Comparison of ENCODE assay signal across 26 mouse cellular contexts in the genomic region with DNA sequence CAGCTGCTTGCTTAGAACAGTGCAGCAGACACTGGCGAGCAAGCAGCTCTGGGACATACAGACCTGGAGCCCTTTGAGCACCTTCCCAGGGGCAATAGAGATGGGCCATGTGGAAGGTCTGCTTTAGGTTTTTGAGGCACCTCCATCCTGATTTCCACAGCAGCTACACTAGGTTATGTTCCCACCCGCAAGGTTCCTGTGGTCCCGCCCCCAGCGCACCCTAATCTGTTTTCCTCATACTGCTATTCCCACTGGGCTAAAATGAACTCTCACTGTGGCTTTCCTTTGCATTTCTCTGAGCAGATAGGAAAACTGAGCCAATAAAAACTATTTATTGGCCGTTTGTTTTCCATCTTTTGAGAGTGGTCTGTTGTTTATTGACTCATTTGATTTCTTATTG.
DNase-seq lines count a peak whose midpoint lies in the region; ATAC-seq and TF ChIP-seq lines count a peak whose summit lies in the region.
"Had no signal": no experiment of that assay in that cellular context is flagged by ENCODE, and none has a peak within 500 bp of the region (broad histone marks: within the 10 kb centered on the region; RNA-seq: fewer than 3 reads in every experiment).

No protein-coding gene starts in this region.

- intact Hi-C loops in heart, adult 2 months (cut with DNase I), result no loop called here

- 85% methylated on average over 5 of the region's 5 CpGs for WGBS in forebrain, embryonic 10.5 days
- WGBS in forebrain, embryonic 14.5 days, result 82% methylated on average over 5 of the region's 5 CpGs
- WGBS in heart, embryonic 11.5 days (ENCODE audit: insufficient replicate concordance), result 71% methylated on average over 5 of the region's 5 CpGs
- WGBS in heart, adult 2 months, result 71% methylated on average over 5 of the region's 5 CpGs

- peaks cover 75% of the 10 kb centered on the region for H3K27me3 ChIP-seq in forebrain, embryonic 10.5 days (ENCODE audit: poor library complexity, severe bottlenecking)
- no peaks in the 10 kb centered on the region for H3K27me3 ChIP-seq in forebrain, embryonic 14.5 days (replicated peaks; ENCODE audit: control insufficient read depth, insufficient read depth, low read length)
- H3K27me3 ChIP-seq in heart, embryonic 11.5 days (ENCODE audit: control insufficient read depth, insufficient read depth, low read length), result no peaks in the 10 kb centered on the region
- H3K27me3 ChIP-seq in heart, adult 2 months (ENCODE audit: control insufficient read depth, insufficient read depth, low read length), result no peaks in the 10 kb centered on the region
- H3K27me3 ChIP-seq: CH12.LX; embryonic facial prominence, embryonic 12.5 days; Patski had no signal

- no peaks in the 10 kb centered on the region for H3K79me2 ChIP-seq in heart, adult 2 months (replicated peaks; ENCODE audit: control insufficient read depth, insufficient read depth, low read length)

- TF ChIP-seq CTCF in heart, adult 2 months (IDR thresholded peaks at IDR 0.05), result no peak

- no peak overlapping the region for H3K4me3 ChIP-seq in forebrain, embryonic 10.5 days
- H3K4me3 ChIP-seq in forebrain, embryonic 14.5 days (ENCODE audit: low read depth, low read length), result no peak overlapping the region
- H3K4me3 ChIP-seq in heart, embryonic 11.5 days (ENCODE audit: low read depth, low read length), result no peak overlapping the region
- H3K4me3 ChIP-seq in heart, adult 2 months, result no peak overlapping the region
- H3K4me3 ChIP-seq: embryonic facial prominence, embryonic 10.5 days; embryonic facial prominence, embryonic 12.5 days; forebrain, embryonic 13.5 days had no signal

- H3K27ac ChIP-seq in forebrain, embryonic 10.5 days, result 0 out of 2 replicates have a peak overlapping the region, but pooled peaks have one; percentile 11
- no peak overlapping the region for H3K27ac ChIP-seq in forebrain, embryonic 14.5 days (ENCODE audit: low read depth, low read length)
- H3K27ac ChIP-seq in heart, embryonic 11.5 days (ENCODE audit: low read depth, low read length), result no peak overlapping the region
- no peak overlapping the region for H3K27ac ChIP-seq in heart, adult 2 months
- H3K27ac ChIP-seq: embryonic facial prominence, embryonic 10.5 days; embryonic facial prominence, embryonic 12.5 days; forebrain, embryonic 13.5 days had no signal

- no peak for TF ChIP-seq POLR2A in heart, adult 2 months (IDR thresholded peaks at IDR 0.05; ENCODE audit: insufficient read depth, low read depth, low read length)

- no peak for DNase-seq in forebrain, embryonic 10.5 days (ENCODE audit: extremely low spot score, low spot score)
- no peak for DNase-seq in forebrain, embryonic 14.5 days (ENCODE audit: low spot score)
- DNase-seq in heart, adult 11 months, result peak; percentile 93
- peak; percentile 18 to 28 for DNase-seq in heart, adult 2 months
- DNase-seq in heart, adult 8-10 months (ENCODE audit: low spot score), result no peak
- peak; percentile 34 for DNase-seq in testis, postnatal 10 days (ENCODE audit: low spot score)
- no peak for DNase-seq in testis, postnatal 14 days (ENCODE audit: low spot score)
- DNase-seq: adrenal gland, adult 8-10 months; adrenal gland, postnatal 14 days; adrenal gland, postnatal 36 days; B cell, adult 2 months; cerebellum, adult 11-12 months; cerebellum, adult 2 months; cerebellum, adult 9-10 months; cerebellum, postnatal 10 days; cerebellum, postnatal 25 days had no signal

- no peak overlapping the region for H3K9ac ChIP-seq in forebrain, embryonic 14.5 days (ENCODE audit: low read length)
- H3K9ac ChIP-seq in heart, embryonic 11.5 days (ENCODE audit: low read depth, low read length), result no peak overlapping the region
- H3K9ac ChIP-seq in heart, adult 2 months (ENCODE audit: low read depth, low read length), result no peak overlapping the region
- H3K9ac ChIP-seq: embryonic facial prominence, embryonic 12.5 days; forebrain, embryonic 13.5 days had no signal

- H3K4me1 ChIP-seq in forebrain, embryonic 10.5 days, result peaks cover 56% of the 10 kb centered on the region
- peaks cover 11% of the 10 kb centered on the region for H3K4me1 ChIP-seq in forebrain, embryonic 14.5 days (ENCODE audit: control insufficient read depth, insufficient read depth, low read length)
- H3K4me1 ChIP-seq in heart, embryonic 11.5 days (ENCODE audit: control insufficient read depth, insufficient read depth, low read length), result peaks cover 10% of the 10 kb centered on the region; the same call in 1 of the 2 replicates
- peaks cover 8% of the 10 kb centered on the region for H3K4me1 ChIP-seq in heart, adult 2 months (ENCODE audit: control insufficient read depth, insufficient read depth, low read length)

- H3K4me2 ChIP-seq in forebrain, embryonic 14.5 days (ENCODE audit: low read length), result no peak overlapping the region
- no peak overlapping the region for H3K4me2 ChIP-seq in heart, embryonic 11.5 days
- H3K4me2 ChIP-seq: embryonic facial prominence, embryonic 12.5 days; forebrain, embryonic 13.5 days had no signal

- TF ChIP-seq EP300 in heart, adult 2 months (IDR thresholded peaks at IDR 0.05; ENCODE audit: insufficient read depth, low read depth, low read length), result no peak

- H3K36me3 ChIP-seq in forebrain, embryonic 10.5 days (replicated peaks), result no peaks in the 10 kb centered on the region
- H3K36me3 ChIP-seq in forebrain, embryonic 14.5 days (ENCODE audit: control insufficient read depth, insufficient read depth, low read length), result no peaks in the 10 kb centered on the region
- H3K36me3 ChIP-seq in heart, embryonic 11.5 days (ENCODE audit: control insufficient read depth, insufficient read depth, low read length), result no peaks in the 10 kb centered on the region
- H3K36me3 ChIP-seq in heart, adult 2 months (ENCODE audit: control insufficient read depth, insufficient read depth, low read length), result no peaks in the 10 kb centered on the region
- H3K36me3 ChIP-seq: embryonic facial prominence, embryonic 10.5 days; embryonic facial prominence, embryonic 12.5 days; G1E had no signal

- no peak for ATAC-seq in forebrain, embryonic 14.5 days
- ATAC-seq in heart, embryonic 11.5 days (replicated peaks; ENCODE audit: insufficient number of reproducible peaks, low FRiP score, low TSS enrichment), result no peak
- ATAC-seq: activated CD4-positive, CD25-positive, alpha-beta regulatory T cell, adult 4 months; CD4-positive, CD25-positive, alpha-beta regulatory T cell, adult 4 months; forebrain, embryonic 13.5 days; forebrain, embryonic 16.5 days; Patski had no signal

- H3K9me3 ChIP-seq in forebrain, embryonic 10.5 days, result no peaks in the 10 kb centered on the region
- no peaks in the 10 kb centered on the region for H3K9me3 ChIP-seq in forebrain, embryonic 14.5 days (replicated peaks; ENCODE audit: control insufficient read depth, low read length)
- no peaks in the 10 kb centered on the region for H3K9me3 ChIP-seq in heart, embryonic 11.5 days (replicated peaks; ENCODE audit: control insufficient read depth, low read length)
- H3K9me3 ChIP-seq: embryonic facial prominence, embryonic 10.5 days; embryonic facial prominence, embryonic 12.5 days; forebrain, embryonic 13.5 days had no signal

Comparison
In these comparisons a context has a peak if more than half of its experiments do, and no peak if none do; other contexts are left out.
1. DNase-seq: peak in heart, adult 11 months (single experiment), heart, adult 2 months (2 of 2) and testis, postnatal 10 days (single experiment); none in forebrain, embryonic 10.5 days (single experiment), forebrain, embryonic 14.5 days (single experiment), heart, adult 8-10 months (single experiment) and testis, postnatal 14 days (single experiment).